27 mouse cellular contexts compared by ENCODE assay signal in genomic region chr1:87910428-87910827, GRCm38 (mm10). TPM values are rescaled to one million over a fixed set of nuclear protein-coding genes. Genes with fewer than 3 reads are reported as not detected.
DNase-seq lines count a peak whose midpoint lies in the region; ATAC-seq and TF ChIP-seq lines count a peak whose summit lies in the region.
"Had no signal": no experiment of that assay in that cellular context is flagged by ENCODE, and none has a peak within 500 bp of the region (broad histone marks: within the 10 kb centered on the region; RNA-seq: fewer than 3 reads in every experiment).

No protein-coding gene starts in this region.

- peaks cover 14% of the 10 kb centered on the region for H3K4me1 ChIP-seq in liver, postnatal 0 days (ENCODE audit: insufficient read depth)
- H3K4me1 ChIP-seq in liver, embryonic 11.5 days (replicated peaks; ENCODE audit: control insufficient read depth, insufficient read depth, low read length) = peaks cover 21% of the 10 kb centered on the region
- peaks cover 14 to 21% of the 10 kb centered on the region in 2 experiments for H3K4me1 ChIP-seq in MEL (ENCODE audit: control insufficient read depth in 1 of 2, insufficient read depth in 2 of 2, low read length in 2 of 2)
- H3K4me1 ChIP-seq in intestine, embryonic 16.5 days (ENCODE audit: control insufficient read depth, insufficient read depth, low read length) = peaks cover 28% of the 10 kb centered on the region
- no peaks in the 10 kb centered on the region for H3K4me1 ChIP-seq in neural tube, embryonic 15.5 days
- H3K4me1 ChIP-seq: embryonic facial prominence, embryonic 10.5 days; embryonic facial prominence, embryonic 13.5 days; forebrain, embryonic 12.5 days; forebrain, embryonic 15.5 days; hindbrain, embryonic 12.5 days; hindbrain, embryonic 15.5 days had no signal

- WGBS in liver, postnatal 0 days (ENCODE audit: insufficient replicate concordance) = 54% methylated on average over 1 of the region's 1 CpGs
- WGBS in liver, embryonic 11.5 days = 71% methylated on average over 1 of the region's 1 CpGs
- 63% methylated on average over 1 of the region's 1 CpGs for WGBS in intestine, embryonic 16.5 days
- 84% methylated on average over 1 of the region's 1 CpGs for WGBS in neural tube, embryonic 15.5 days

- H3K36me3 ChIP-seq in liver, postnatal 0 days (replicated peaks; ENCODE audit: insufficient read depth, low read length) = peaks cover 17% of the 10 kb centered on the region
- no peaks in the 10 kb centered on the region for H3K36me3 ChIP-seq in liver, embryonic 11.5 days (ENCODE audit: control insufficient read depth, insufficient read depth, low read length)
- H3K36me3 ChIP-seq in MEL (ENCODE audit: control insufficient read depth in 1 of 2, insufficient read depth in 2 of 2, low read length in 2 of 2) = peaks cover 3 to 28% of the 10 kb centered on the region in 2 experiments
- H3K36me3 ChIP-seq in intestine, embryonic 16.5 days (ENCODE audit: control insufficient read depth, insufficient read depth, low read length) = 0 out of 2 replicates have a peak, but pooled peaks cover 2% of the 10 kb centered on the region
- H3K36me3 ChIP-seq in neural tube, embryonic 15.5 days = no peaks in the 10 kb centered on the region
- H3K36me3 ChIP-seq: forebrain, embryonic 15.5 days; hindbrain, embryonic 15.5 days had no signal

- no peak overlapping the region for H3K4me2 ChIP-seq in liver, postnatal 0 days (ENCODE audit: low read depth, low read length)
- H3K4me2 ChIP-seq in liver, embryonic 11.5 days = no peak overlapping the region
- no peak overlapping the region for H3K4me2 ChIP-seq in intestine, embryonic 16.5 days (ENCODE audit: low read depth, low read length)
- no peak overlapping the region for H3K4me2 ChIP-seq in neural tube, embryonic 15.5 days
- H3K4me2 ChIP-seq: embryonic facial prominence, embryonic 13.5 days; forebrain, embryonic 12.5 days; forebrain, embryonic 15.5 days; heart, embryonic 13.5 days; hindbrain, embryonic 12.5 days; hindbrain, embryonic 15.5 days had no signal

- no peaks in the 10 kb centered on the region for H3K9me3 ChIP-seq in liver, postnatal 0 days (ENCODE audit: low read length)
- H3K9me3 ChIP-seq in liver, embryonic 11.5 days (ENCODE audit: control insufficient read depth, low read length) = no peaks in the 10 kb centered on the region
- no peaks in the 10 kb centered on the region for H3K9me3 ChIP-seq in MEL (replicated peaks; ENCODE audit: insufficient read depth, low read length)
- H3K9me3 ChIP-seq in intestine, embryonic 16.5 days (ENCODE audit: control insufficient read depth, low read length) = no peaks in the 10 kb centered on the region
- H3K9me3 ChIP-seq in neural tube, embryonic 15.5 days (replicated peaks) = no peaks in the 10 kb centered on the region
- H3K9me3 ChIP-seq: embryonic facial prominence, embryonic 10.5 days; embryonic facial prominence, embryonic 13.5 days; forebrain, embryonic 12.5 days; forebrain, embryonic 15.5 days; heart, embryonic 10.5 days; heart, embryonic 13.5 days; hindbrain, embryonic 12.5 days; hindbrain, embryonic 15.5 days had no signal

- 0 out of 2 replicates have a peak, but pooled peaks have one; percentile 2 for TF ChIP-seq CTCF in liver, postnatal 0 days (IDR thresholded peaks at IDR 0.05; ENCODE audit: low read depth)
- no peak for TF ChIP-seq CTCF in MEL (IDR thresholded peaks at IDR 0.05 in 2 of 3, conservative IDR thresholded peaks at IDR 0.05 in 1 of 3; ENCODE audit: control insufficient read depth in 1 of 3, insufficient read depth in 1 of 3, low read depth in 2 of 3, low read length in 3 of 3, poor library complexity in 1 of 3, severe bottlenecking in 1 of 3)

- TF ChIP-seq RAD21 in MEL (IDR thresholded peaks at IDR 0.05; ENCODE audit: low read depth, low read length) = no peak

- H3K4me3 ChIP-seq in liver, postnatal 0 days (ENCODE audit: low read depth, low read length) = no peak overlapping the region
- no peak overlapping the region for H3K4me3 ChIP-seq in liver, embryonic 11.5 days (ENCODE audit: low read depth, low read length)
- no peak overlapping the region for H3K4me3 ChIP-seq in MEL (ENCODE audit: control insufficient read depth in 1 of 2, insufficient read depth in 1 of 2, low read depth in 2 of 2, low read length in 2 of 2)
- no peak overlapping the region for H3K4me3 ChIP-seq in intestine, embryonic 16.5 days (ENCODE audit: low read length)
- no peak overlapping the region for H3K4me3 ChIP-seq in neural tube, embryonic 15.5 days (replicated peaks)
- H3K4me3 ChIP-seq: embryonic facial prominence, embryonic 10.5 days; embryonic facial prominence, embryonic 13.5 days; erythroblast, embryonic 14.5 days; forebrain, embryonic 12.5 days; forebrain, embryonic 15.5 days; heart, adult 2 months; heart, embryonic 10.5 days; heart, embryonic 13.5 days; hindbrain, embryonic 12.5 days; hindbrain, embryonic 15.5 days had no signal

- DNase-seq in liver, postnatal 0 days = no peak
- DNase-seq in liver, embryonic 11.5 days (ENCODE audit: low spot score) = no peak
- no peak for DNase-seq in MEL (ENCODE audit: low read depth, low spot score)
- peak; percentile 48 for DNase-seq in yolk sac, embryonic 10.5 days (ENCODE audit: low spot score)
- no peak for DNase-seq in left cerebral cortex, postnatal 14 days (ENCODE audit: low spot score in 2 of 2)
- DNase-seq: adrenal gland, postnatal 10 days; adrenal gland, postnatal 36 days; cerebellum, adult 11 months; cerebellum, adult 2 months; cerebellum, adult 9-11 months; cerebellum, postnatal 25 days; embryo, embryonic 11 days; gastrocnemius, postnatal 25 days; heart, adult 2 months; heart, postnatal 14 days had no signal

- peak; percentile 68; the same call in 1 of the 2 replicates for ATAC-seq in liver, postnatal 0 days
- no peak for ATAC-seq in liver, embryonic 11.5 days (replicated peaks; ENCODE audit: low FRiP score)
- ATAC-seq in intestine, embryonic 16.5 days = peak; percentile 70
- ATAC-seq in neural tube, embryonic 15.5 days (ENCODE audit: low FRiP score) = no peak
- ATAC-seq: forebrain, embryonic 15.5 days; Patski had no signal

- H3K27me3 ChIP-seq in liver, postnatal 0 days (ENCODE audit: insufficient read depth, low read length) = no peaks in the 10 kb centered on the region
- H3K27me3 ChIP-seq in liver, embryonic 11.5 days (replicated peaks; ENCODE audit: control insufficient read depth, insufficient read depth, low read length) = no peaks in the 10 kb centered on the region
- H3K27me3 ChIP-seq in MEL (ENCODE audit: control insufficient read depth in 1 of 2, insufficient read depth in 2 of 2, low read length in 2 of 2) = no peaks in the 10 kb centered on the region
- no peaks in the 10 kb centered on the region for H3K27me3 ChIP-seq in intestine, embryonic 16.5 days (replicated peaks; ENCODE audit: control insufficient read depth, insufficient read depth, low read length)
- H3K27me3 ChIP-seq in neural tube, embryonic 15.5 days (replicated peaks) = no peaks in the 10 kb centered on the region
- H3K27me3 ChIP-seq: embryonic facial prominence, embryonic 13.5 days; forebrain, embryonic 12.5 days; forebrain, embryonic 15.5 days; heart, embryonic 13.5 days; hindbrain, embryonic 12.5 days; hindbrain, embryonic 15.5 days; Patski had no signal

- no peak overlapping the region for H3K9ac ChIP-seq in liver, postnatal 0 days (replicated peaks)
- no peak overlapping the region for H3K9ac ChIP-seq in liver, embryonic 11.5 days (ENCODE audit: low read depth, low read length)
- no peak overlapping the region for H3K9ac ChIP-seq in MEL (ENCODE audit: control insufficient read depth, low read depth, low read length, poor library complexity, severe bottlenecking)
- no peak overlapping the region for H3K9ac ChIP-seq in intestine, embryonic 16.5 days (ENCODE audit: low read depth, low read length)
- H3K9ac ChIP-seq in neural tube, embryonic 15.5 days (replicated peaks) = no peak overlapping the region
- H3K9ac ChIP-seq: embryonic facial prominence, embryonic 13.5 days; forebrain, embryonic 12.5 days; forebrain, embryonic 15.5 days; heart, embryonic 13.5 days; hindbrain, embryonic 12.5 days; hindbrain, embryonic 15.5 days had no signal

- no peak for TF ChIP-seq POLR2A in MEL (IDR thresholded peaks at IDR 0.05; ENCODE audit: control insufficient read depth in 1 of 2, insufficient read depth in 1 of 2, low read depth in 1 of 2, low read length in 2 of 2, poor library complexity in 1 of 2)

- intact Hi-C loops in left cerebral cortex, postnatal 14 days (cut with DNase I) = no loop called here

- H3K27ac ChIP-seq in liver, postnatal 0 days (ENCODE audit: low read depth) = no peak overlapping the region
- H3K27ac ChIP-seq in liver, embryonic 11.5 days (ENCODE audit: low read depth, low read length) = no peak overlapping the region
- no peak overlapping the region for H3K27ac ChIP-seq in MEL (ENCODE audit: control insufficient read depth, low read depth, low read length)
- H3K27ac ChIP-seq in intestine, embryonic 16.5 days (ENCODE audit: low read length) = no peak overlapping the region
- no peak overlapping the region for H3K27ac ChIP-seq in neural tube, embryonic 15.5 days (replicated peaks)
- H3K27ac ChIP-seq: embryonic facial prominence, embryonic 10.5 days; embryonic facial prominence, embryonic 13.5 days; forebrain, embryonic 12.5 days; forebrain, embryonic 15.5 days; heart, adult 2 months; heart, embryonic 10.5 days; heart, embryonic 13.5 days; hindbrain, embryonic 12.5 days; hindbrain, embryonic 15.5 days had no signal

- no peaks in the 10 kb centered on the region; the same call in 1 of the 2 replicates for H3K79me2 ChIP-seq in MEL (ENCODE audit: control insufficient read depth, insufficient read depth, low read length, poor library complexity)

- TF ChIP-seq EP300 in liver, postnatal 0 days (IDR thresholded peaks at IDR 0.05; ENCODE audit: low read depth) = no peak
- 0 out of 4 replicates have a peak, but pooled peaks of 1 of the 2 experiments have one; percentile 8 for TF ChIP-seq EP300 in MEL (IDR thresholded peaks at IDR 0.05; ENCODE audit: low read depth in 1 of 2, low read length in 2 of 2)

TF ChIP-seq in MEL, 35 proteins besides CTCF, POLR2A, EP300 and RAD21 (continues in another document):
- no peak for TF ChIP-seq MXI1 (IDR thresholded peaks at IDR 0.05; ENCODE audit: low read depth, low read length)
- 0 out of 2 replicates have a peak, but pooled peaks have one; percentile 3 for TF ChIP-seq BHLHE40 (IDR thresholded peaks at IDR 0.05; ENCODE audit: borderline replicate concordance, low read depth, low read length)
- TF ChIP-seq POLR2AphosphoS5 (IDR thresholded peaks at IDR 0.05; ENCODE audit: borderline replicate concordance, low read depth, low read length) = no peak
- TF ChIP-seq GABPA (IDR thresholded peaks at IDR 0.05; ENCODE audit: low read depth, low read length) = no peak

RNA-seq across cellular contexts. Expression of gene Dgkd, which starts 57.3 kb away (rescaled TPM):
- polyA plus RNA-seq in liver, postnatal 0 days (2015; fragmentation: Nextera tagmentation; extraction: Ambion mirVana) = 8.3 and 9.1 TPM in 2 replicates
- 33.5 and 33.7 TPM in 2 replicates for polyA plus RNA-seq in liver, embryonic 11.5 days (2014; fragmentation: Nextera tagmentation; extraction: Ambion mirVana)
- 29.5 and 31.8 TPM in 2 replicates for total RNA-seq in MEL (2012; rRNA removed)
- polyA plus RNA-seq in MEL (2012; ENCODE audit: insufficient read depth in 1 of 2, insufficient read length in 2 of 2, low read depth in 1 of 2, low replicate concordance in 2 of 2, missing spikeins in 1 of 2) = 100 to 1,000 TPM in 1 of 2 experiments, 10 to 100 TPM in 1; 39.5 to 135 TPM
- polyA plus RNA-seq in intestine, embryonic 16.5 days (2015; fragmentation: Nextera tagmentation; extraction: Ambion mirVana) = 24.0 and 26.9 TPM in 2 replicates
- 40.7 and 45.4 TPM in 2 replicates for polyA plus RNA-seq in neural tube, embryonic 15.5 days (2015; fragmentation: Nextera tagmentation; extraction: Ambion mirVana)
- total RNA-seq in left cerebral cortex, postnatal 14 days (2021) = 100 to 1,000 TPM; 128 to 140 TPM

Comparison
In these comparisons a context has a peak if more than half of its experiments do, and no peak if none do; other contexts are left out.
1. ATAC-seq: peak in liver, postnatal 0 days (single experiment) and intestine, embryonic 16.5 days (single experiment); none in liver, embryonic 11.5 days (single experiment) and neural tube, embryonic 15.5 days (single experiment).